Mouse (Mus musculus) MEL-GATA-1-ER (cell line): ENCODE measurements around the gene Gm2696.

ENCODE experiments used
- DNase-seq: peaks from one replicate; pipeline ENCODE4 v3.0.0-alpha.2; 2012; ENCODE audit warnings: low read depth; ENCODE audit errors: extremely low read depth

The Gm2696 gene

GRCm38 (mm10) chr10:77846961-77847360, 32.5 kb downstream of the Gm2696 start:
- no peak for DNase-seq

- DNase-seq: no peak
These were observed 33.1 kb downstream of the Gm2696 start for GRCm38 (mm10) chr10:77847538-77847937.

- no peak for DNase-seq
These were observed 38.1 kb downstream of the Gm2696 start, which contains the start of gene Gm10318 for GRCm38 (mm10) chr10:77852559-77852958. Gene Gm10318, plus strand, starts transcription at chr10:77852859.

- DNase-seq: no peak
These were observed 47.2 kb downstream of the Gm2696 start, which contains the start of gene Gm3285 for GRCm38 (mm10) chr10:77861675-77862074. Gene Gm3285, plus strand, starts transcription at chr10:77861975.

- peak; percentile 92 for DNase-seq
These were observed 49.7 kb downstream of the Gm2696 start for GRCm38 (mm10) chr10:77864067-77864761.

GRCm38 (mm10) chr10:77864762-77865143, 50.3 kb downstream of the Gm2696 start:
- DNase-seq: no peak

GRCm38 (mm10) chr10:77867546-77867945, 53.1 kb downstream of the Gm2696 start:
- DNase-seq: no peak

GRCm38 (mm10) chr10:77869651-77870050, 55.2 kb downstream of the Gm2696 start:
- no peak for DNase-seq

GRCm38 (mm10) chr10:77878985-77879384, 64.5 kb downstream of the Gm2696 start:
- no peak for DNase-seq

- no peak for DNase-seq
These were observed 65.8 kb downstream of the Gm2696 start for GRCm38 (mm10) chr10:77880305-77880704.

GRCm38 (mm10) chr10:77882553-77882952, 68.1 kb downstream of the Gm2696 start:
- DNase-seq: no peak
